Mouse (Mus musculus) macrophage (primary cell): Measurements from ENCODE around the gene Upf2. TPM values are rescaled to one million over a fixed set of nuclear protein-coding genes. Genes with fewer than 3 reads are reported as not detected.
"Not testable (repeated sequence)": the region's sequence is repeated elsewhere in the genome, so short reads cannot be mapped to it uniquely, and the experiment has no call there.

Source experiments
- H3K27ac ChIP-seq: fragments of 350-480 bp; formaldehyde crosslinking; 2 replicates; pipeline ENCODE4 v1.9.0; 2021
- H3K36me3 ChIP-seq: fragments of 350-480 bp; formaldehyde crosslinking; 2 replicates; pipeline ENCODE4 v1.9.0; 2021; ENCODE audit errors: inconsistent target
- H3K4me3 ChIP-seq: fragments of 350-480 bp; formaldehyde crosslinking; 2 replicates; pipeline ENCODE4 v1.9.0; 2021; ENCODE audit errors: inconsistent target
- H3K79me2 ChIP-seq: fragments of 350-480 bp; formaldehyde crosslinking; 2 replicates; pipeline ENCODE4 v1.9.0; 2021; ENCODE audit errors: inconsistent target
- WGBS: methylation state at CpG from one replicate; pipeline ENCODE4 v1.1.7; 2026; ENCODE audit warnings: inconsistent platforms; ENCODE audit not compliant: missing documents; 5-methylcytosine and 5-hydroxymethylcytosine counted together
- polyA plus RNA-seq: library from polyadenylated mRNA; stranded (reverse); fragments of 250-400 nt; gene quantifications from 3 replicates; pipeline ENCODE4 v1.2.4, GENCODE M21; 2018; ENCODE audit warnings: inconsistent platforms

Upf2 gene
- polyA plus RNA-seq, 1 experiment from 2014 or later, result 30.9 TPM

DNA sequence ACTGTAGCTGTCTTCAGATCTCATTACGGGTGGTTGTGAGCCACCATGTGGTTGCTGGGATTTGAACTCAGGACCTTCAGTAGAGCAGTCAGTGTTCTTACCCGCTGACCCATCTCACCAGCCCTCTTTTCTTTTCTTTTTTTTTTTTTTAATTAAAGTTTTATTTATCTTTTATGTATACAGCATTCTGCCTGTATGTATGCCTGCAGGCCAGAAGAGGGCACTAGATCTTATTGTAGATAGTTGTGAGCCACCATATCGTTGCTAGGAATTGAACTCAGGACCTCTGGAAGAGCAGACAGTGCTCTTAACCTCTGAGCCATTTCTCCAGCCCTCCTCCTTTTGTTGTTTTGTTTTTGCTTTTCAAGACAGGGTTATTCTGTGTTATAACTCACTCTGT, 19.4 kb downstream of the Upf2 start:
- H3K27ac ChIP-seq, H3K4me3 ChIP-seq: not testable (repeated sequence)
- H3K36me3 ChIP-seq, result peaks cover 10% of the 10 kb centered on the region; the same call in 1 of the 2 replicates
- H3K79me2 ChIP-seq, result peaks cover 26% of the 10 kb centered on the region; the same call in 1 of the 2 replicates
- 97% methylated on average over 3 of the region's 3 CpGs for WGBS

DNA sequence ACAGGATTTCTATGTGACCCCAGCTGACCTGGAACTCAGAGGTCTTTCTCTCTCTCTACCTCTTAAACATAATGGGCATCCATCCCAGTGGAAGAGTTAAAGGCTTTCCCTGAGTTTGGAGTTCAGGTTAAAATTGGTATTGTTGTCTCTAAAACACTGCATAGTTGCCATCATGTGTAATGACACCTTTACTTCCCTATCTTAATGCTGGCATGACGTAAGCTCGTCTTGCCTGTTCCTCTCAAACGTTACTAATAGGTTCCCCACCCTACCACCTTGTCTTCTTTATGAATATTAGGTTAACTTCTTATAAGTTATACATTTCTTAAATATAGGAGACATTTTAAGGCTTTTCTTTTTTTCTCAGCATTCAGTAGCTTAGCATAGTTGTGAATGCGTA, 26.3 kb downstream of the Upf2 start:
- no peak overlapping the region for H3K4me3 ChIP-seq
- H3K36me3 ChIP-seq, result peaks cover 33% of the 10 kb centered on the region; the same call in 1 of the 2 replicates
- no peaks in the 10 kb centered on the region for H3K79me2 ChIP-seq
- WGBS, result 82% methylated on average over 4 of the region's 4 CpGs
- no peak overlapping the region for H3K27ac ChIP-seq

DNA sequence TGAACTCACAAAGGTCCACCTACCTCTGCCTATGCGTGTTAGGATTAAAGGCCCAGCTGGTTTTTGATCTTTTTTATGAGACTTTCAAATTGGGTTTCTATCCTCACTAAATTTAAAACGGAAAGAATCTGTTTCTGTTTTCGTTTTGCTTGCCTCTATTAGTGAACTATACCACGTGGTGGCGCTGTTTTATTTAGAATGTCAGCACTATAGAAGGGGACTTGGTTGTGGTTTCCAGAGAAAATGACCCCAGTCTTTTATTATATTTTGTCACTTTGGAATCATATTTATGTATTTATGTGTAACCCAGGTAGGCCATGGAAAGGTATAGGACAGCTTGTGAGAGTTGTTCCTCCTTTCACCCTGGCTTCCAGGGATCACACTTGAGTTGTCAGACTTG, 44.3 kb downstream of the Upf2 start:
- 20% methylated on average over 5 of the region's 5 CpGs for WGBS

DNA sequence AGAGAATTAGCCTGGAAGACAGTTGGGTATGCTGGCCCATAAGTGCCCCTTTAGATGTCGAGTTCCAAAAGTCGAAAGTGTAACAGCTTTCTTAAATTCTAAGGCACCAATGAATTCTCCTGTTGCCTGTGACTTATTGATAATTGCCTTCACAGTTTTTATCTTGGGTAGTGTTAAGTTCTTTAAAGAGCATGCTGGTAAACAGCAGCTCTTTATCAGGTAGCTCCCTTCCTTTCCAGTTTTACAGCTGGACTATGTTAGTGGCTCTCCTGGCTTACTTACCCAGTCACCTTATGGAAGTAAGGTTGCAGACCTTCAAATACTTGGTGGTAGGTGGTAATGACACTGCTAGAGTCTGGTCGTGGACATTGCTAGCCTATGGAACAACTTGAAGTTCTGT, 52.7 kb downstream of the Upf2 start:
- peaks cover 8% of the 10 kb centered on the region; the same call in 1 of the 2 replicates for H3K36me3 ChIP-seq
- H3K27ac ChIP-seq, result no peak overlapping the region
- H3K4me3 ChIP-seq, result no peak overlapping the region
- no peaks in the 10 kb centered on the region for H3K79me2 ChIP-seq
- WGBS, result 85% methylated on average over 3 of the region's 3 CpGs

More for the DNA sequence above, 44.3 kb downstream of the Upf2 start:
- Histone ChIP-seq H3K4me3 (no peak overlapping the region), H3K79me2 (no peaks in the 10 kb centered on the region), H3K27ac (no peak overlapping the region), H3K36me3 (0 out of 2 replicates have a peak, but pooled peaks cover 7% of the 10 kb centered on the region)

DNA sequence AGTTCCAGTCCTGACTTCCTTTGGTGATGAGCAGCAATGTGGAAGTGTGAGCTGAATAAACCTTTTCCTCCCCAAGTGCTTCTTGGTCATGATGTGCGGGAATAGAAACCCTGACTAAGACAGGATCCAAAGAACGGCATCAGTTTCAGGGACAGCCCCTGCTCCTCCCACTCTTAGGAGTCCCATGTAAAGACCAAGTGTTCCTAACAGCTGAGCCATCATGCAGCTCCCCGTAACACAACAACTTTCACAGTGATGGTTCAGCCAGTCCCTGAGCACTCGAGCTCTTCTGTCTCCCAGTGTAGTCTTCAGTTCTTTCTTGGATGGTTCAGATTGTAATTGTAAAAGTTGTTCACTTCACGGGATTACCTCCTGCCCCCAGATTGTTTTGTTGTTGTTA, 63.3 kb downstream of the Upf2 start:
- WGBS, result 98% methylated on average over 5 of the region's 5 CpGs
- Histone ChIP-seq H3K36me3 (peaks cover 15% of the 10 kb centered on the region), H3K79me2 (no peaks in the 10 kb centered on the region), H3K27ac (no peak overlapping the region), H3K4me3 (no peak overlapping the region)

DNA sequence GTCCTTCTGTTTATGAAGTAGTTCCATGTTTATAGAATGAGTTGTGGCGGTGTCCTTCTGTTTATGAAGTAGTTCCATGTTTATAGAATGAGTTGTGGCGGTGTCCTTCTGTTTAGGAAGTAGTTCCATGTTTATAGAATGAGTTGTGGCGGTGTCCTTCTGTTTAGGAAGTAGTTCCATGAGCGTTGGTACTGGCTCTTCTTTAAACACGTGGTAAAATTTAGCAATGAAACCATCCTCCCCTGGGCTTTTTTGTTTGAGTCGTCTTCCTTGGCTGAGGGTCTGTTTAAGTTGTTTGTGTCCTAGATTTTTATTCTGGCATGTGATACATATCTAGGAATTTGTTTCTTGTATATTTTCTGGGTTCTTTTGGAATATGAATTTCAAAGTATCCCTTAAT, 63.9 kb downstream of the Upf2 start:
- not testable (repeated sequence) for H3K79me2 ChIP-seq, H3K4me3 ChIP-seq, H3K27ac ChIP-seq
- 94% methylated on average over 6 of the region's 6 CpGs for WGBS
- H3K36me3 ChIP-seq, result peaks cover 21% of the 10 kb centered on the region

DNA sequence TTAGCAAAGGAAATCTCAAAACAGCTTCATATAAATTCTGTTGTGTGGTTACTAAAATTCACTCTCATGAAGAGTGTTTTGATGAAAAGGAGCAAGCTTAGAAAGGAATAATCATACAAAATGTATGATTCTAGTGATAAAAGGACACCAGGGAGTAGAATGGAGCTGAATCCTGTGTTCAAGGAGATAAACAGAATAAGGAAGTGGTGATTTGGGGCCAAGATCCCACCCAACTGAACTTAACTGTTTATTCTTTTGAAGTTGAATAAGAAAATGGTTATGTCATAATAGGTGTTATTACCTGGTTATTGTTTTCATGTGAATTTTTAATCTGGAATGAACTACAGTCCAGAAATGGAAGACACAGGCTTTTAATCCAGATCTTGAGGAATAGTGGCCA, 69.3 kb downstream of the Upf2 start:
- H3K4me3 ChIP-seq, result no peak overlapping the region
- no peaks in the 10 kb centered on the region for H3K79me2 ChIP-seq
- H3K36me3 ChIP-seq, result peaks cover 25% of the 10 kb centered on the region
- H3K27ac ChIP-seq, result no peak overlapping the region

DNA sequence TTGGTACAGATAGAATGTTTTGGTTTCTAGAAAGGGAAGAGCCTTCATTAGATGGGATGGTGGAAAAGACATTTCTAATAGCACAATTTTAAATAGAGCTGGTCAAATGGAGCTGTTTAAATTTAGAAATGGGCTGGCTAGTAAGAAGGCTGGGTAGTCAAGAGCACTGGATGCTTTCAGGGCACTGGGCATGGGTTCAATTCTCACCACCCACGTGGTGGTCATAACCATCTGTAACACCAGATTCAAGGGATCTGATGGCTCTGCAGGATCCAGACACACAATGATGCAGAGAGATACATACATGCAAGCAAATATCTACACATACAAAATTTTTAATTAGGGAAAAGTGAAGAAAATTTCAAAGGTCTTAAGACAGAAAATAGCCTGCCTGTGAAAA, 91.4 kb downstream of the Upf2 start:
- H3K27ac ChIP-seq, result no peak overlapping the region
- peaks cover 17% of the 10 kb centered on the region; the same call in 1 of the 2 replicates for H3K36me3 ChIP-seq
- no peak overlapping the region for H3K4me3 ChIP-seq
- 91% methylated on average over 1 of the region's 1 CpGs for WGBS
- H3K79me2 ChIP-seq, result no peaks in the 10 kb centered on the region

DNA sequence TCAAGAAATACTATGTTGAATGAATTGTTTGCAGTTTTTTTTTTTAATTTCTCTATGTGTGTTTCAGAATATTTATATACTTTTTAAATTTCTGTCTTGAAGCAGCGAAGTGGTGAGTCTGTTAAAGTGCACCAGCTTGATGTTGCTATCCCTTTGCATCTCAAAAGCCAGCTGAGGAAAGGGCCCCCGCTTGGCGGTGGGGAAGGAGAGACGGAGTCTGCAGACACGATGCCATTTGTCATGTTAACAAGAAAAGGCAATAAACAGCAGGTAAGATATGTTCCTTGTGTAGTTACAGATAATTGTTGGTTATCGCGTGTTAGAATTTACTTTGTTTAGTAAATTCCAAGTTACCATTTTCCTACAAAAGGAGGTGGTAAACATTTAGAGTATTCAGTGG, 95.5 kb downstream of the Upf2 start:
- Histone ChIP-seq H3K27ac (no peak overlapping the region), H3K36me3 (peaks cover 21% of the 10 kb centered on the region)
- WGBS, result 91% methylated on average over 7 of the region's 7 CpGs

DNA sequence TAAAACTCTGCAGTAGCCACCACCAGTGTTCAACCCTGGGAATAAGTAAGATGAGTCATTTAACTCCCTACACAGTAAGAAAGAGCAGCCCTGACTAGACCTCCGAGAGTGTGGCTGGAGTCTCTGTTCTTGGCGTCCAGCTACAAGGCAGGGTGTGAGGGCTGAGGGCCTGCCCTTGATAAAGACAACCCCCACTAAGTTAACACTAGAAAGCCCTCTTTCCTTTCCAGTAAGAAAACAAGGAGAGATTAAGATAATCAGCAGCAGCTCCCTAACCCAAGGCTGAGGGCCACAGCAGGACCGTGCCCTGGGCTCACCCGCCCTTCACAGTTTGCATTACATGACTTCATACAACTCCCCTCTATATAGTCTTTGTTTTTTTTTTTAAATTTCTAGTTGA, 97.3 kb downstream of the Upf2 start:
- H3K4me3 ChIP-seq, result no peak overlapping the region
- H3K36me3 ChIP-seq, result peaks cover 36% of the 10 kb centered on the region
- no peak overlapping the region for H3K27ac ChIP-seq
- WGBS, result 89% methylated on average over 4 of the region's 4 CpGs
- no peaks in the 10 kb centered on the region for H3K79me2 ChIP-seq

More for the DNA sequence above, 95.5 kb downstream of the Upf2 start:
- Histone ChIP-seq H3K79me2 (no peaks in the 10 kb centered on the region), H3K4me3 (no peak overlapping the region)

DNA sequence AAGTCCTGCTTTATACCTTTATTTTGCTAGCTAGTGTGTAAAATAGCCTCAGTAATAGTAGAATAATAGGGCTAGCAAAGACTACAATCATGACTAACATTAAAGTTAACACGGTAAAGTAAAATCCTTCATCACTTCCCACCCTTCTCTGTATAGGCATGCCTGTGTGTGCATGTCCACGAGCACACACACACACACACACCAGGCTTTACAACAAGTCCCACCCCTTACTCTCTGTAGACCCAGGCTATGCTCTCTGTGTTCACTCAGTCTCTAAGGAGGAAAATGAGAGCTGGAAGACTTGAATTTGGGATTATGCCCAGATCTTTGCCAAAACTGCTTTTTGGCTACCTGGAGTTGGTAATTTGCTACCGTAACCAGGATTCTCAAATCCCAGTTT, 97.7 kb downstream of the Upf2 start:
- H3K27ac ChIP-seq, result no peak overlapping the region
- 98% methylated on average over 3 of the region's 3 CpGs for whole genome bisulfite sequencing
- H3K79me2 ChIP-seq, result no peaks in the 10 kb centered on the region
- no peak overlapping the region for H3K4me3 ChIP-seq
- H3K36me3 ChIP-seq, result peaks cover 36% of the 10 kb centered on the region

DNA sequence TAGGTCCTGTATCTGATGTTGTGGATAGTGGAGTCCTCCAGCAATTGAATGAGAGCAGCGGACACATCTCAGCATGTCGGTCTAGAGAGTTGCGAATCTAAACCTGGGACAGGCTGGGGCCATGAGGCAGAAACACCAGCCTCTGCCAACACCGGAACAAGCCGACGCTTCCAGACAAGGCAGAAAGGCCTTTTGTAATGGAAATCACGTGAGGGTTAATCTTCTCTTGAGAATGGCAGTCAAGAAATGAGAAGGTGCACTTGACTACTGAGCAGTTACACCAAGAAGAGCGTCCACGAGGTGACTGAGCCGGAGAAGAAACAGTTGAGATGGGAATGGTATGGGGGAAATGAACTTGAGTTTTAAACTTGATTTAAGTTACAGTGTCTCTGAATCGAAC, 104.2 kb downstream of the Upf2 start:
- peaks cover 43% of the 10 kb centered on the region for H3K36me3 ChIP-seq
- H3K79me2 ChIP-seq, result no peaks in the 10 kb centered on the region
- WGBS, result 93% methylated on average over 11 of the region's 11 CpGs

DNA sequence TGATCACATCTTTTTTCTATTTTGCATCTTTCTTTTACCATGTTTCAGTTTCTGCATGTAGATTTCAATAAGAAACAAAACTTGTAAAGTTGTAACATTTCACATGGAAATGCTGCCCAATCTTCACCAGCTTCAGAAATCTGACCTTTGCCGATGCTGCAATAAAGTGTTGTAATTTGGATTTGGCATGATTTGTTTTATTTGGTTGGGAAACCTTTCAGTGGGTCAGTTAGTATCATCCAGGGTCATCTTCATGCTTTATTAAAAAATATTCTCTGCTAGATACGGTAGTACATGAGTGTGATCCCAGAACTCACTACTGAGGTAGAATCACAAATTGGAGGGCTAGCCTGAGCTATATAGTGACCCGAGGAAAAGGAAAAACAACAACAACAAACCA, 105.2 kb downstream of the Upf2 start:
- Histone ChIP-seq H3K36me3 (peaks cover 32% of the 10 kb centered on the region), H3K79me2 (no peaks in the 10 kb centered on the region), H3K27ac (no peak overlapping the region), H3K4me3 (no peak overlapping the region)
- 92% methylated on average over 3 of the region's 3 CpGs for WGBS

More for the DNA sequence above, 104.2 kb downstream of the Upf2 start:
- H3K4me3 ChIP-seq, result no peak overlapping the region
- H3K27ac ChIP-seq, result no peak overlapping the region

DNA sequence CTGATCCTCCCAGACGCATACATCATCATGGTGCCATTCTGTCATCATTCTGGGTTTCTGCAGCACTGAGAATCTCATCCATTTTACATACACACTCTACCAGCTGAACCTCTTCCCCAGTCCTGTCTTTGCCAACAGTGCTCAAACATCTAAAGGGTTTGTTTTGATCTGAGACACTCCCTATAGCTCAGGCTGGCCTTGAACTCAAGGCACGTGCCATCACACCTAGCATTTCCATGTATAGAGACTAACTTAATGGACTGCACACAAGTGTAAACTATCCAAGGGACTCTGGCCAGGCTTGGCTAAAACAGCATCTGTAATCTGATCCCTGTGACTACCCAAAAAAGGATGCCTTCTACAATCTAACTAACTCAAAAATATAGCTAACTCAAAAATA, 108.0 kb downstream of the Upf2 start:
- Histone ChIP-seq H3K4me3 (no peak overlapping the region), H3K36me3 (peaks cover 14% of the 10 kb centered on the region), H3K27ac (no peak overlapping the region), H3K79me2 (no peaks in the 10 kb centered on the region)
- WGBS, result 100% methylated on average over 2 of the region's 2 CpGs

DNA sequence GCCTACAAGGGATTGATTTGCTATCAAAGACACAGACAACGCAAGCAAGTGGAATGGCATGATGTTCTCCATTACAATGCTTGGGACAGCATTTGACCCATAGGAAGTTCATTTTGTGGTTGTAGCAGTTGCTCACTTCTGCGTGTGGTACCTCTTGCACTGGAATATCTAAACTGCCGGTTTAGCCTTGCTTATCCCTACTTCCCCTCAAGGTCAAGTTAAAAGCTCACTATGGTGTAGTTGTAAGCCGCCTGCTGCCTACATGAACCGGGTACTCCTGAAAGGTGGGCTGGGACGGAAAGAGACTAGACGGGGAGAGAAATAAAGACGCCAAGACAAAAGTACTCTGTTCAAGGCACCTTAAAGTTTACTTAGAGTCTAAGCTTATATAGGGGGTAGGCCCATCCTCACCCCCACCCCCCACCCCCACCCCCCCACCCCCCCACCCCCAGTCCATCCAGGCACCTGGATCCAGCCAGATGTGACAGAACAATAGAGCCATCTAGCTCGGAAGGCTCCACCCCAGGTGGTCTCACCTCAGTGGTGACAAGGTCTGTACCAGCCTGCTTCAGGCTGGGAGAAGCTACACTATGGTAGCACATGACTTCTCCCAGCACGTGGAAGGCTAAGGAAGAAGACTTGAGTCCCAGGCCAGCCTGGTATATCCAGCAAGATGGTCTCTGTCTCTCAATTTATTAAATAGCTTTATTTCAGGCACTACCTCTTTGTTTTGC, 109.0 kb downstream of the Upf2 start:
- WGBS, result 85% methylated on average over 10 of the region's 10 CpGs
- H3K4me3 ChIP-seq, result no peak overlapping the region
- H3K36me3 ChIP-seq, result peaks cover 8% of the 10 kb centered on the region
- no peaks in the 10 kb centered on the region for H3K79me2 ChIP-seq
- H3K27ac ChIP-seq, result no peak overlapping the region

DNA sequence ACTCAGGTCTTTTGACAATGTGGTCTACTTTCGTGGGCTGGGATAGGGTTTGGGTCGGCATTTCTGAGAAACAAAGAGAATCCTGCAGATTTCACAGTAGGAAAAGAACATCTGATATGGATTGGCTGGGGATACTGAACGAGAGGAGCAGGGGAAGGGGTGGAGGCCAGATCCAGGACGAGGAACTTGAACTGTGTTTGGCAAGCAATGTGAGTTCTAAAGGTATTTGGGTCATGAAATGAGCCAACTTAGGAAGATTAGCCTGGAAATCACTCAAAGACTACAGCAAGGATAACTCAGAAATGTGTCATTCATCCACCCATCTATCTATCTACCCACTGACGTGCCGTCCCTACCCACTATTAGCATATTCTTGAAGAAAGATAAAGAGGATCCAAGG, 116.1 kb downstream of the Upf2 start:
- no peak overlapping the region for H3K27ac ChIP-seq
- H3K79me2 ChIP-seq, result no peaks in the 10 kb centered on the region
- no peaks in the 10 kb centered on the region for H3K36me3 ChIP-seq
- H3K4me3 ChIP-seq, result no peak overlapping the region
- 88% methylated on average over 6 of the region's 6 CpGs for WGBS
